Mouse (Mus musculus) MEL (cell line): ENCODE results near the gene Polr3gl. TPM values are rescaled to one million over a fixed set of nuclear protein-coding genes. Genes with fewer than 3 reads are reported as not detected.
A peak's percentile ranks its signal among the peaks of the same experiment; 100 is the strongest.

ENCODE experiments used
- DNase-seq: peaks from one replicate; pipeline ENCODE4 v3.0.0; 2011; ENCODE audit warnings: low read depth, low spot score
- H3K27ac ChIP-seq: 2 replicates; pipeline ENCODE4 v1.5.1; 2012; ENCODE audit warnings: low read depth, mild to moderate bottlenecking, control low read depth, low read length, moderate library complexity; ENCODE audit not compliant: control insufficient read depth
- H3K27me3 ChIP-seq, 2 experiments: fragments of 150-350 bp in 1 of 2; sonication (generic) in 1 of 2; 2 replicates each; pipeline ENCODE4 v1.6.1; 2012; ENCODE audit warnings: low read length in 2 of 2, mild to moderate bottlenecking in 2 of 2, improper control_type of control experiment in 1 of 2, moderate library complexity in 1 of 2; ENCODE audit not compliant: insufficient read depth in 2 of 2, control insufficient read depth in 1 of 2
- H3K36me3 ChIP-seq, 2 experiments: 2 replicates each; pipeline ENCODE4 v1.6.1; 2012 to 2014; ENCODE audit warnings: low read length in 2 of 2, improper control_type of control experiment in 1 of 2, inconsistent platforms in 1 of 2, mild to moderate bottlenecking in 1 of 2; ENCODE audit not compliant: insufficient read depth in 2 of 2, control insufficient read depth in 1 of 2
- H3K4me1 ChIP-seq, 2 experiments: fragments of 150-350 bp in 1 of 2; sonication (generic) in 1 of 2; 2 replicates each; pipeline ENCODE4 v1.6.1; 2012; ENCODE audit warnings: low read length in 2 of 2, improper control_type of control experiment in 1 of 2, mild to moderate bottlenecking in 1 of 2; ENCODE audit not compliant: insufficient read depth in 2 of 2, control insufficient read depth in 1 of 2
- H3K4me3 ChIP-seq, 2 experiments: fragments of 150-350 bp in 1 of 2; sonication (generic) in 1 of 2; 2 replicates each; pipeline ENCODE4 v1.5.1; 2012; ENCODE audit warnings: low read depth in 2 of 2, low read length in 2 of 2, mild to moderate bottlenecking in 2 of 2, moderate library complexity in 2 of 2, control low read depth in 1 of 2, improper control_type of control experiment in 1 of 2; ENCODE audit not compliant: control insufficient read depth in 1 of 2, insufficient read depth in 1 of 2
- H3K79me2 ChIP-seq: 2 replicates; pipeline ENCODE4 v1.6.1; 2012; ENCODE audit warnings: mild to moderate bottlenecking, low read length, moderate library complexity; ENCODE audit not compliant: control insufficient read depth, poor library complexity, insufficient read depth
- H3K9ac ChIP-seq: 2 replicates; pipeline ENCODE4 v1.6.1; 2012; ENCODE audit warnings: low read depth, mild to moderate bottlenecking, control low read depth, low read length, moderate library complexity; ENCODE audit not compliant: control insufficient read depth, poor library complexity, severe bottlenecking
- H3K9me3 ChIP-seq: fragments of 150-350 bp; sonication (generic); replicated peaks from 2 replicates; pipeline ENCODE4 v1.6.1; 2012; ENCODE audit warnings: mild to moderate bottlenecking, low read length, improper control_type of control experiment, moderate library complexity; ENCODE audit not compliant: insufficient read depth
- BHLHE40 ChIP-seq: IDR thresholded peaks from 2 replicates; pipeline ENCODE4 v1.6.1; 2012; ENCODE audit warnings: low read depth, mild to moderate bottlenecking, inconsistent platforms, low read length, improper control_type of control experiment, borderline replicate concordance
- E2F4 ChIP-seq: IDR thresholded peaks from 2 replicates; pipeline ENCODE4 v1.6.1; 2011; ENCODE audit warnings: low read depth, low read length, improper control_type of control experiment, borderline replicate concordance
- EP300 ChIP-seq, 2 experiments: IDR thresholded peaks; 2 replicates each; pipeline ENCODE4 v1.6.1; 2011; ENCODE audit warnings: improper control_type of control experiment in 2 of 2, low read length in 2 of 2, low read depth in 1 of 2, mild to moderate bottlenecking in 1 of 2
- ETS1 ChIP-seq: IDR thresholded peaks from 2 replicates; pipeline ENCODE4 v1.6.1; 2012; ENCODE audit warnings: low read depth, mild to moderate bottlenecking, inconsistent platforms, low read length, improper control_type of control experiment, moderate library complexity
- HCFC1 ChIP-seq: IDR thresholded peaks from 2 replicates; pipeline ENCODE4 v1.6.1; 2012; ENCODE audit warnings: low read depth, mild to moderate bottlenecking, inconsistent platforms, low read length, improper control_type of control experiment, moderate library complexity
- KAT2A ChIP-seq: conservative IDR thresholded peaks from 2 replicates; pipeline ENCODE4 v1.6.1; 2012; ENCODE audit warnings: low read depth, low read length, improper control_type of control experiment, inconsistent platforms
- MAFK ChIP-seq: IDR thresholded peaks from 2 replicates; pipeline ENCODE4 v1.6.1; 2011; ENCODE audit warnings: low read depth, mild to moderate bottlenecking, low read length, improper control_type of control experiment, borderline replicate concordance
- MAX ChIP-seq: IDR thresholded peaks from 2 replicates; pipeline ENCODE4 v1.6.1; 2011; ENCODE audit warnings: low read length, improper control_type of control experiment
- MAZ ChIP-seq: IDR thresholded peaks from 2 replicates; pipeline ENCODE4 v1.6.1; 2012; ENCODE audit warnings: low read depth, mild to moderate bottlenecking, inconsistent platforms, low read length, improper control_type of control experiment
- MEF2A ChIP-seq: IDR thresholded peaks from 2 replicates; pipeline ENCODE4 v1.6.1; 2014; ENCODE audit warnings: low read depth, mild to moderate bottlenecking, inconsistent platforms, low read length, improper control_type of control experiment; ENCODE audit not compliant: poor library complexity, insufficient replicate concordance, severe bottlenecking; ENCODE audit errors: extremely low read depth
- MXI1 ChIP-seq: IDR thresholded peaks from 2 replicates; pipeline ENCODE4 v1.6.1; 2011; ENCODE audit warnings: mild to moderate bottlenecking, low read depth, low read length, improper control_type of control experiment
- MYB ChIP-seq: IDR thresholded peaks from 2 replicates; pipeline ENCODE4 v1.6.1; 2011; ENCODE audit warnings: mild to moderate bottlenecking, low read depth, low read length, improper control_type of control experiment
- MYC ChIP-seq: IDR thresholded peaks from 2 replicates; pipeline ENCODE4 v1.6.1; 2011; ENCODE audit warnings: low read depth, mild to moderate bottlenecking, low read length, improper control_type of control experiment, moderate library complexity
- NRF1 ChIP-seq: IDR thresholded peaks from 2 replicates; pipeline ENCODE4 v1.6.1; 2014; ENCODE audit warnings: low read depth, mild to moderate bottlenecking, inconsistent platforms, low read length, improper control_type of control experiment, moderate library complexity; ENCODE audit not compliant: poor library complexity, insufficient read depth, severe bottlenecking
- POLR2AphosphoS5 ChIP-seq: IDR thresholded peaks from 2 replicates; pipeline ENCODE4 v1.6.1; 2012; ENCODE audit warnings: low read depth, borderline replicate concordance, mild to moderate bottlenecking, inconsistent platforms, low read length, moderate library complexity, mixed read lengths
- RAD21 ChIP-seq: IDR thresholded peaks from 2 replicates; pipeline ENCODE4 v1.6.1; 2011; ENCODE audit warnings: mild to moderate bottlenecking, low read depth, low read length, improper control_type of control experiment
- RCOR1 ChIP-seq: IDR thresholded peaks from 2 replicates; pipeline ENCODE4 v1.6.1; 2012; ENCODE audit warnings: low read depth, mild to moderate bottlenecking, inconsistent platforms, low read length, improper control_type of control experiment
- TAL1 ChIP-seq: IDR thresholded peaks from 2 replicates; pipeline ENCODE4 v1.6.1; 2012; ENCODE audit warnings: mild to moderate bottlenecking, inconsistent platforms, low read length, moderate library complexity, mixed read lengths
- TCF12 ChIP-seq: IDR thresholded peaks from 2 replicates; pipeline ENCODE4 v1.6.1; 2014; ENCODE audit warnings: low read depth, mild to moderate bottlenecking, inconsistent platforms, low read length, improper control_type of control experiment, moderate library complexity
- USF2 ChIP-seq, 2 experiments: IDR thresholded peaks; 2 replicates each; pipeline ENCODE4 v1.6.1; 2011 to 2012; ENCODE audit warnings: improper control_type of control experiment in 2 of 2, low read length in 2 of 2, borderline replicate concordance in 1 of 2, inconsistent platforms in 1 of 2, low read depth in 1 of 2, mild to moderate bottlenecking in 1 of 2; ENCODE audit not compliant: insufficient read depth in 1 of 2
- ZC3H11A ChIP-seq: IDR thresholded peaks from 2 replicates; pipeline ENCODE4 v1.6.1; 2012; ENCODE audit warnings: low read depth, mild to moderate bottlenecking, inconsistent platforms, low read length, improper control_type of control experiment
- ZMIZ1 ChIP-seq: IDR thresholded peaks from 2 replicates; pipeline ENCODE4 v1.6.1; 2012; ENCODE audit warnings: low read depth, mild to moderate bottlenecking, inconsistent platforms, low read length, improper control_type of control experiment, moderate library complexity
- ZNF384 ChIP-seq: IDR thresholded peaks from 2 replicates; pipeline ENCODE4 v1.6.1; 2012; ENCODE audit warnings: low read depth, mild to moderate bottlenecking, inconsistent platforms, low read length, improper control_type of control experiment
- polyA plus RNA-seq, 2 experiments: library from polyadenylated mRNA; stranded (reverse) in 1 of 2; unstranded in 1 of 2; fragments of >175 nt in 1 of 2; fragments of >200 nt in 1 of 2; gene quantifications; 2 replicates each; pipeline versions ENCODE4 v1.2.1 to v1.2.4; 2012; ENCODE audit warnings: low replicate concordance in 2 of 2, low read depth in 1 of 2; ENCODE audit not compliant: insufficient read length in 2 of 2, insufficient read depth in 1 of 2, missing spikeins in 1 of 2
- total RNA-seq: library from RNA; depleted of rRNA; stranded (reverse); fragments of 300-350 nt; gene quantifications from 2 replicates; pipeline ENCODE4 v1.2.3, GENCODE M21; 2012

The Polr3gl gene
- total and polyA plus RNA-seq, 3 experiments = 31.1 to 39.8 TPM; not detected in 1

GRCm38 (mm10) chr3:96581771-96582515 is 12.0 kb downstream of the Polr3gl start (continued):
- TF ChIP-seq MEF2A (no peak), RCOR1 (peak; percentile 39; the same call in 1 of the 2 replicates), USF2 (IDR thresholded peaks at IDR 0.05; ENCODE audit: borderline replicate concordance in 1 of 2, insufficient read depth in 1 of 2, low read depth in 1 of 2, low read length in 2 of 2) (peak in 1 of 2 experiments; percentile 70; a peak in 2 of 4 replicates), ZNF384 (no peak), KAT2A (no peak), MYC (no peak), BHLHE40 (no peak), ZMIZ1 (no peak), RAD21 (no peak), ETS1 (peak; percentile 84), MAFK (no peak), TCF12 (peak; percentile 57), MYB (no peak), HCFC1 (0 out of 2 replicates have a peak, but pooled peaks have one; percentile 59), MXI1 (peak; percentile 27; the same call in 1 of the 2 replicates)

DNA sequence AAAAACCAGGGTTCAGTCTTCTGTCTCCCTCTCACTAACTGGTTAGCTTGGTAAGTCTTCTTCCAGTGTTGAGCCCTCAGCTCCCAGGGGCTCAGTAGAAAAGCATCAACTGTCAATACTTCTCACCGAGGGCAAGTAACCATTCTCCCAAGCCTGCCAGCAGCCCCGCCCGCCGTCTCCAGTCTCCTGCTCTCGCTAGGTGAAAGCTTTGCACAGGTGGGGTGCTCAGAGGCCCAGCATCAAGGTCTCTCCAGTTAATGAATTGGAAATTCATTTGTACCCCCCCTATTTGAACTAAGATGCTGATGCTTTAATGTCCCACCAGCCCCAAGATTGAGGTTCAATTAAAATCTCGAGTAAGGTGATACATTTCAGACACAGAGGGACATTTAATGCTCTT is 12.8 kb downstream of the Polr3gl start:
- Histone ChIP-seq H3K79me2 (peaks cover 3% of the 10 kb centered on the region; the same call in 1 of the 2 replicates), H3K9me3 (no peaks in the 10 kb centered on the region), H3K36me3 (peaks cover 0 to 29% of the 10 kb centered on the region in 2 experiments; a peak in 2 of 4 replicates), H3K27ac (no peak overlapping the region), H3K4me3 (no peak overlapping the region), H3K9ac (no peak overlapping the region), H3K27me3 (no peaks in the 10 kb centered on the region), H3K4me1 (peaks cover 12 to 35% of the 10 kb centered on the region in 2 experiments)
- TF ChIP-seq ZMIZ1 (no peak), ZC3H11A (no peak), HCFC1 (no peak), MAX (no peak), MAZ (no peak), KAT2A (no peak), ETS1 (no peak), EP300 (IDR thresholded peaks at IDR 0.05; ENCODE audit: low read depth in 1 of 2, low read length in 2 of 2) (no peak), NRF1 (no peak), POLR2AphosphoS5 (no peak), TAL1 (no peak), RCOR1 (no peak), TCF12 (no peak), MYB (no peak), E2F4 (no peak)
- no peak for DNase-seq
